Mouse (Mus musculus) E14TG2a.4 (cell line): Measurements from ENCODE around the gene Gm10778.
"Not testable (repeated sequence)": the region's sequence is repeated elsewhere in the genome, so short reads cannot be mapped to it uniquely, and the experiment has no call there.

Experiments used
- H3K27me3 ChIP-seq: 2 replicates; pipeline ENCODE4 v1.6.1; 2014; ENCODE audit warnings: low read length, control low read depth; ENCODE audit not compliant: insufficient read depth
- H3K36me3 ChIP-seq: 2 replicates; pipeline ENCODE4 v1.6.1; 2014; ENCODE audit warnings: low read length, control low read depth; ENCODE audit not compliant: insufficient read depth
- H3K4me1 ChIP-seq: replicated peaks from 2 replicates; pipeline ENCODE4 v1.6.1; 2014; ENCODE audit warnings: low read depth, low read length, control low read depth
- H3K4me3 ChIP-seq: replicated peaks from 2 replicates; pipeline ENCODE4 v1.5.1; 2014; ENCODE audit warnings: mild to moderate bottlenecking, low read length
- H3K9me3 ChIP-seq: 2 replicates; pipeline ENCODE4 v1.6.1; 2014; ENCODE audit warnings: low read length, control low read depth
- CTCF ChIP-seq: conservative IDR thresholded peaks from 2 replicates; pipeline ENCODE4 v1.5.1; 2014; ENCODE audit warnings: low read length
- NANOG ChIP-seq: IDR thresholded peaks from 2 replicates; pipeline ENCODE4 v1.6.1; 2014; ENCODE audit warnings: borderline replicate concordance, low read length, mixed read lengths
- POU5F1 ChIP-seq: IDR thresholded peaks from 2 replicates; pipeline ENCODE4 v1.6.1; 2014; ENCODE audit warnings: low read length, borderline replicate concordance

Gm10778 gene

GRCm38 (mm10) chr10:81638101-81638500 is 10.8 kb upstream of the Gm10778 start:
- Histone ChIP-seq H3K4me1 (peaks cover 65% of the 10 kb centered on the region), H3K27me3 (peaks cover 16% of the 10 kb centered on the region), H3K4me3 (no peak overlapping the region), H3K9me3 (no peaks in the 10 kb centered on the region), H3K36me3 (peaks cover 32% of the 10 kb centered on the region)
- TF ChIP-seq CTCF: no peak

GRCm38 (mm10) chr10:81640825-81641224 is 8.0 kb upstream of the Gm10778 start:
- Histone ChIP-seq H3K27me3 (peaks cover 10% of the 10 kb centered on the region), H3K36me3 (peaks cover 32% of the 10 kb centered on the region), H3K4me1 (peaks cover 55% of the 10 kb centered on the region)
- H3K4me3 ChIP-seq, H3K9me3 ChIP-seq: not testable (repeated sequence)

- Histone ChIP-seq H3K27me3 (peaks cover 10% of the 10 kb centered on the region), H3K9me3 (no peaks in the 10 kb centered on the region), H3K36me3 (peaks cover 38% of the 10 kb centered on the region), H3K4me1 (peaks cover 48% of the 10 kb centered on the region), H3K4me3 (no peak overlapping the region)
- TF ChIP-seq CTCF: no peak
- TF ChIP-seq POU5F1: no peak
- TF ChIP-seq NANOG: no peak
These were observed 7.3 kb upstream of the Gm10778 start for GRCm38 (mm10) chr10:81641566-81641965.

- peak overlapping the region; percentile 89 for H3K4me3 ChIP-seq
- no peak for TF ChIP-seq CTCF
- TF ChIP-seq POU5F1: no peak
- TF ChIP-seq NANOG: no peak
- H3K36me3 ChIP-seq: peaks cover 44% of the 10 kb centered on the region
- peaks cover 10% of the 10 kb centered on the region for H3K27me3 ChIP-seq
- H3K9me3 ChIP-seq: no peaks in the 10 kb centered on the region
- peaks cover 43% of the 10 kb centered on the region for H3K4me1 ChIP-seq
These were observed 6.7 kb upstream of the Gm10778 start for GRCm38 (mm10) chr10:81641978-81642647.

- Histone ChIP-seq H3K9me3 (no peaks in the 10 kb centered on the region), H3K4me3 (peak overlapping the region; percentile 89), H3K27me3 (peaks cover 10% of the 10 kb centered on the region), H3K4me1 (peaks cover 43% of the 10 kb centered on the region), H3K36me3 (peaks cover 45% of the 10 kb centered on the region)
- TF ChIP-seq POU5F1 (no peak), NANOG (no peak), CTCF (no peak)
These were observed 6.0 kb upstream of the Gm10778 start for GRCm38 (mm10) chr10:81642648-81643448.

- H3K4me3 ChIP-seq: peak overlapping the region; percentile 89
- no peaks in the 10 kb centered on the region for H3K9me3 ChIP-seq
- peaks cover 41% of the 10 kb centered on the region for H3K36me3 ChIP-seq
- H3K27me3 ChIP-seq: peaks cover 4% of the 10 kb centered on the region; the same call in 1 of the 2 replicates
- peaks cover 46% of the 10 kb centered on the region for H3K4me1 ChIP-seq
- TF ChIP-seq NANOG (no peak), POU5F1 (no peak), CTCF (peak; percentile 13; the same call in 1 of the 2 replicates)
These were observed 5.3 kb upstream of the Gm10778 start for GRCm38 (mm10) chr10:81643449-81644055.

- Histone ChIP-seq H3K36me3 (peaks cover 37% of the 10 kb centered on the region), H3K9me3 (no peaks in the 10 kb centered on the region), H3K27me3 (0 out of 2 replicates have a peak, but pooled peaks cover 3% of the 10 kb centered on the region), H3K4me1 (peaks cover 48% of the 10 kb centered on the region), H3K4me3 (peak overlapping the region; percentile 89)
- no peak for TF ChIP-seq POU5F1
- no peak for TF ChIP-seq NANOG
- no peak for TF ChIP-seq CTCF
These were observed 4.7 kb upstream of the Gm10778 start for GRCm38 (mm10) chr10:81644162-81644561.

GRCm38 (mm10) chr10:81644716-81645115 is 4.1 kb upstream of the Gm10778 start:
- Histone ChIP-seq H3K4me1 (peaks cover 48% of the 10 kb centered on the region), H3K27me3 (0 out of 2 replicates have a peak, but pooled peaks cover 3% of the 10 kb centered on the region), H3K36me3 (peaks cover 31% of the 10 kb centered on the region), H3K4me3 (peak overlapping the region; percentile 89), H3K9me3 (no peaks in the 10 kb centered on the region)
- no peak for TF ChIP-seq POU5F1
- TF ChIP-seq CTCF: no peak
- no peak for TF ChIP-seq NANOG
